Mouse (Mus musculus) ovary, postnatal 10 days (tissue): ENCODE data around the gene Agbl3.

Source experiments
- DNase-seq: peaks from one replicate; pipeline ENCODE4 v3.0.0; 2022; ENCODE audit warnings: low spot score

The Agbl3 gene

GRCm38 (mm10) chr6:34797887-34798286 lies 17.7 kb downstream of the Agbl3 start:
- DNase-seq, result no peak

DNA sequence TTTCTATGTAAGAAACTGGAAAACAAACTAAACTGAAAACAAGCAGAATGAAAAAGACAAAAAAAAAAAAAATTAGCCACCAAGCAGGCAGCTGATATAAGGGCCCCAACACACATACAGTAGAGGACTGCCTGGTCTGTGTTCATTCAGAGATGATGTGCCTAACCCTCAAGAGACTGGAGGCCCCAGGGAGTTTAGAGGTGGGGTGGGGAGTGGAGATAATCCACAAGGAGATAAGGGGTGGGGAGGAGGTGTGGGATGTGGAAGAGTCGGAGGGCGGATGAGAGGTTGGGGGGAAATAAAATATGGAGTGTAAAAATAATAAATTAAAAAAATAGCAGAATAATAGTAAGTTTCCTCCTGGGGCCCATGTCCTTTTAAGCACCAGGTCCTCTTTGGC lies 25.4 kb downstream of the Agbl3 start:
- DNase-seq, result no peak

DNA sequence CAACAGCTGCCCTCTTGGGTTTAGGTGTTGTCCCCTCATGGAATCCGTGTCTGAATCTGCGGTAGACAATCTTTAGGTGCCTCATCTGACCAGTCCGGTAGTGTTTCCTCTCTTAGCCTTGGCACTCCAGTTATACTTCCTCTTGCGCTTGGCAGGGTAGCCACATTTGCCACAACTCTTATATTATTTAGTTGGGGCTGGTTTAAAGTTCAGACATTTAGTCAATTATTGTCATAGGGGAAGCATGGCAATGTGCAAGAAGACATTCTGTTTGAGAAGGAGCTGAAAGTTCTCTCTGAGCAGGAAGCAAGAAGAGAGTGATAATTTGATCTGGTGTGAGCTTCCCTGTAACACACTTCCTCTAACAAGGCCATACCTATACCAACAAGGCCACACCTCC lies 30.4 kb downstream of the Agbl3 start:
- DNase-seq, result no peak

GRCm38 (mm10) chr6:34824406-34824805 lies 44.2 kb downstream of the Agbl3 start:
- DNase-seq, result no peak

GRCm38 (mm10) chr6:34832352-34832751 lies 52.1 kb downstream of the Agbl3 start:
- DNase-seq, result no peak

DNA sequence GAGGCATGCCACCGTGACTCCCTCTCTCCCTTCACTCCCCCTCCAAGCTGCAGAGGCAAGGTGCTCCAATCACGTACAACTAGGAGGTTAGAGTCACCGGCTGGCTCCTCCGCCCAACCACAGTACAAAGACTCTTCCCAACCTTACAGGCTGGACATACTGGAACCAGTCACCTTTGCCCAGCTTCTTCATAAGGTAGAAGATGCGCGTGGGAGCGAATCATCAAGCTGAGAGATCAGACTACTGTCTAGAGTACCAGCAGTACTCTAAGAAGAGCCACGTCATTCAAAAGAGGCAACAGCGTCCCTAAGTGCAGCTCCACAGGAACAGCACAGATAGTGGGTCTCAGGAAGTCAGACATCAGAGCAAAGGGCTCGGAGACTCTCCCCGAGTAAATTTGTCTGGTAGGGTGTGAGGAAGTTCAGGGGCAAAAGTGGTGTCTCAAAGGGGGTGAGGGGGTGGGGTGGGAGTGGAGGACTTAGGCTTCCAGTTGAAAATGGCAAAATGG lies 81.4 kb downstream of the Agbl3 start:
- no peak for DNase-seq

DNA sequence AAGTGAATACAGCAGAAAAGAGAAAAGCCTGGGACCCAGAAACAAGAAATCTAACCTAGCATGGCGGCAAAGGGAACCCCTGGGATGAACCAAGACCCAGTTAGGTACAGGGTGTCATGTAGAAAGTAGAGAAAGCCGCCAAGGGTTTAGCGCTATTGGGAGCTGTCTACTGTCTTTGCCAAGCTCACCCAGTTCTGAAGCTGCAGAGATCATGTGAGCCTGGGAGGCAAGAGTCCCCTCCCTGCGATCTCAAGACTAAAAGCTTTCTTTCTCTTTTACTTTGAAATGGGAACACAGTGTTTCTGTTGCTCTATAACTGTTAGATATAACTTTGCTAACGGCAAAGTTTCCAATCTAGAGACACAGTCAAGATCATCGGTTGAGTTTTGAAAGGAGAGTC lies 82.1 kb downstream of the Agbl3 start:
- no peak for DNase-seq

DNA sequence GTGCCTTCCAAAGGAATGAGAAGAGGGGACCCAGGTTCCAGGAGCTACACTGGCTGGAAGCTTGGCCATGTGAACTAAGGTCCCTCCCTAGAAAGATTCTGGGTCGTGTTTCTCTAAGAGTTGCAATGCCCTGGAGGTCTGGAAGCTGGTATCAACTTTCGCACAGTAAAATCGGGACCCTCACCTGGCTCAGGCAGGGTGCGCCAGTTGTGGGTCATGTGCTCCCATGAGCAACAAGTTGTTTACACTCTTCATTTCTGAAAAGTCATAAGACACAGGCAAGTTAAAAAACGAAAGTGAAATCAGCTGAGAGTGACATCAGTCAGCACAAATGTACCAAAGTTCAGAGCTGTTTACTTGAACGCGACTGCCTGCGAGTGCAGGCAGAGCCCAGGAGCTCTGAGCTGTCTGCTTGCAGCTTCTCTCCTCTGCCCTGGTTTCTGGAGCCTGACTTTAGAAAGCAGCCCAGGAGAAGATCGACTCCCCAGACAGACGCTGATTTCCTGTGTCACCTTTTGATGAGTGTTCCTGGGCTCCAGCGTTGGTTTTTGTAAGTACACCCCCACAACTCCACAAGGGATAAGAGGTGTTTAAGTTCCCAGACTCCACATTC lies 82.7 kb downstream of the Agbl3 start, which contains the start of gene Tmem140:
TSS of gene Tmem140 (plus strand) at position 356 of the 613 bp plus-strand sequence.
- DNase-seq, result no peak

DNA sequence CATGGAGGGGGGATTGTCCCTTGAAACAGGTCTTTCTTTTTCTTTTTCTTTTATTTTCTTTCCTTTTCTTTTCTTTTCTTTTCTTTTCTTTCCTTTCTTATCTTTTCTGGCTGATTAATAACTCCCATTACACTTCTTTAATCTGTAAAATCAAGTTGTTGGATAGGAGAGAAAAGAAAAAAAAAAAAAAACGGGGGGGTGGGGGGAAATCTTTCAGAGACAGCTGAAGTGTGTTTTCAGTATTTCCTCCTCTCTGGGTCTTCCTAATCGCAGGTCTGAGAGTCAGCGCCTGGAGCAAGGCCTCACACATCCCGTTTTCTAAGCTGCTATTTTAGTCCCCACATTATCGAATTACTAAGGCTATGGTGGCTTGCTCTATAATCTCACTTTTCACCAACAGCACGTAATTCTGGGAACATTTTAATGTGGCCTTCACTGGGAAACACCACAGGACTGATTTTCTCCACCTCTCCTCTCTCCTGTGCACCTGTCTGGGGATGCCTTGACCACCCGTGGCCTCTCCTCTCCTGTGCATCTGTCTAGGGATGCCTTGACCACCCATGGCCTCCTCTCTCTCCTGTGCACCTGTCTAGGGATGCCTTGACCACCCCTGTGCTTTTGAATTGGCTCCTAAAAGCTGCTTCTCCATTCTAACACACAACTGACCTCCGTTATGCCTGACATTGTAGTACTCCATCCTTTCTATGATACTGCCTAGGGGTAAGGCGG lies 83.7 kb downstream of the Agbl3 start:
- DNase-seq, result no peak

DNA sequence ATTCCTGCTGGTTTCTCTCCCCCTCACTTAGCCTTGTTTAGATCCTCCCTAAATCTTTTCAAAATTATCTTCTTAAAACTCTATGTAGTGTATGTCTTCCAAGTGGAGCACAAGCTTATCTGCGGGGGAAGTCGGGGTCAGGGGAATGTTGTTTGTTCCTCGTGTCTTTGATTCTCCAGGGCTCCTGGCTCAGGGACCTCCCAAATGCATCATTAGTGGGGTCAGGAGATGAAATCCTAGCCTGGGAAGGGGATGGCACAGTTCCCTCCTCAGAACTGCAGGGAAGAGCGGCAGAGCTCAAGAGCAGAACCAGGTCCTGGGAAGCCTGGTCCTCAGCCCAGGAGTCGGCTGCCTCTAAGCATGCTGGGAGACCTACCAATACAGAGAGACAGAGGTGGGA lies 85.0 kb downstream of the Agbl3 start:
- no peak for DNase-seq

- no peak for DNase-seq
Measured at GRCm38 (mm10) chr6:34865711-34866593, 85.7 kb downstream of the Agbl3 start.

GRCm38 (mm10) chr6:34866786-34867185 lies 86.6 kb downstream of the Agbl3 start:
- DNase-seq, result no peak

- no peak for DNase-seq
Measured at GRCm38 (mm10) chr6:34867301-34867994, 87.2 kb downstream of the Agbl3 start.

DNA sequence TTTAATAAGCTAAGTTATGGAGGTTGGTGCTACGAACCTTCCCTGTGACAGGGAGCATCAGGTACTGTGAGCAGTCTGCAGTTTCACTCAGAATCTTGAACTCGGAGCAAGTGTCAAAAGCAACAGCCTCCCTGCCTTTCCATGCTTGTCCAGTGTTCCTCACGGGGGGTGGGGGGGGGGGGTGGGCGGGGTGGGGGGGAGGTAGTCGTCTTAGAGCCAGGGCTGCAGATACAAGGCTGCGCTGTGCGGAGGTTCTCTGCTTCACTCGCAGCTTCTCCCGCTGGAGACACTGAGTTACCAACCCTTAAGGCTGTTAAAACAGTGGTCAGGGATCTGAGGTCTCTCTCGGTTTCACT lies 87.7 kb downstream of the Agbl3 start:
- DNase-seq, result no peak

GRCm38 (mm10) chr6:34868507-34869217 lies 88.4 kb downstream of the Agbl3 start:
- DNase-seq, result no peak

DNA sequence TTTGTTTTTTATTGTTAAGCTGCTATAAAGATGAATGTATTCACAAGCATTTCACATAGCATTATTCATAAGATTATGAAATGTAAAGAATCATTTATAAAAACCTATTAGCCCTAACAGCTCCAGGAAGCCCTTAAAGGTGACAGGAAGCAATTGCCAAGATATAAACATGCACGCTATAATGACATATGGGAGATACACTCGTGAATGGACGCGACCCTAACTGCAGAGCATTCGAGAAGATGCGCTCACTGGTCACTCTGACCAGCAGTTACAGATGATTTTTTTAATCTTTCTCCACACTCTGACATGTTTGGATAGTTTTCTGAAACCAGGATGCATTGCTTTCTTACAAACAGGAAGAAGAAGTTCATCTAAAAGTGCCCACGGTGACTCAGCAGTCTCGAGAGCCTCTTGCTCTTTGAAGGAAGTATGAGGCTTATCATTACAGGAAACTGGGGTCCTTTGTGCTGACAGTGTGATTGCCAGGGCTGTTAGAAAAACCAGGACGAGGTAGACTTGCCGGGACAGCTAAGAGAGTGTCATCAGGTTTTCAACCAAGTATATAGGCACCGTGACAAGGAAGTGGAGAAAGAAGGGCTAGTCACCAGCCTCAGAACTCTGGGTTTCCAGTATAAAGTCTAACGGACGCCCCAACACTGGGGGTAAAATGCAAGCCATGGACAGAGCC lies 89.1 kb downstream of the Agbl3 start:
- no peak for DNase-seq

GRCm38 (mm10) chr6:34870136-34870535 lies 89.9 kb downstream of the Agbl3 start:
- DNase-seq, result no peak

DNA sequence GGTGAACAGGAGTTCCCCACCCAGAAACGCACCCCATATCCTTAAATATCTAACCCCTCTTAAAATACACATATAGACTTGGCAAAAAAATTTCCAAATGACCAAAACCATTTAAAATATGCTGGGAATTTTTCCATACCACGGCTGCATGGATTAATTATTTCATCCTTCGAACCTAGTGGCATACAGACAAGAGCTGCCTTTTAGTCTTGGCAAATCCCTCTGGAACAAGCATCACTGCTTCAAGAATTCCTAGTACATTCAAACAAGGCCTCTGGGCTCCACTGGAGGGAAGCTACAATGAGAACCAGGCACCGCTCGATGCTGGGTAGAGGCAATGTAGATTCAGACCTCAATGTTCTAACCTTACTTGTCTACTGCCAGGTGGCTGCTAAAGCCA lies 90.5 kb downstream of the Agbl3 start:
- DNase-seq, result no peak

- no peak for DNase-seq
Measured at GRCm38 (mm10) chr6:34871929-34872328, 91.7 kb downstream of the Agbl3 start.

GRCm38 (mm10) chr6:34872871-34873270 lies 92.6 kb downstream of the Agbl3 start:
- DNase-seq, result no peak
